Mouse (Mus musculus) liver, embryonic 14.5 days (tissue): Measurements from ENCODE around the gene Scel.

ENCODE experiments used
- CTCF ChIP-seq: IDR thresholded peaks from 2 replicates; pipeline ENCODE4 v1.5.1; 2016; ENCODE audit warnings: antibody characterized with exemption, low read depth, control low read depth
- EP300 ChIP-seq: IDR thresholded peaks from 2 replicates; pipeline ENCODE4 v1.6.1; 2016; ENCODE audit warnings: antibody characterized with exemption, low read depth

DNA sequence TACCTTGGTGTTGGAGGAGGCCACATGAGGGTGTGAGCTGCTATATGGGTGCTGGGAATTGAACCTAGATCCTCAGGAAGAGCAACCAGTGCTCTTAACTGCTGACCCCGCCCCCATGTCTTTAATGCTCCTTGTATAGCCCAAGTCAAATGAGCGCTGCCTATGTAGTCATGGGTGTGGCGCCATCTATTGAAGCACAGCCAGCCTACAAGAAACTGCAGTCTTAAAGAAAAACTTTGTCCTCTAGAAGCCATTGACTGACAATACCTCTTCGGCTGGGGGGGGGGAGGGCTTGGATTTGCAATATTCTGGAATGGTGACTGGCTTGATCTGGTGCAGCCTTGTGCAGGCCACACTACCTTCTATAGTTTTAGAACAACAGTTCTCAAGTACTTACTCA is 26.7 kb downstream of the Scel start:
- TF ChIP-seq CTCF = no peak
- TF ChIP-seq EP300 = no peak
